Mouse (Mus musculus) erythroblast, embryonic 14.5 days (primary cell): Measurements from ENCODE around the gene Bicdl2. TPM values are rescaled to one million over a fixed set of nuclear protein-coding genes. Genes with fewer than 3 reads are reported as not detected.

Experiments used
- H3K27me3 ChIP-seq: 2 replicates; pipeline ENCODE4 v1.6.1; 2012; ENCODE audit warnings: inconsistent platforms; ENCODE audit not compliant: control insufficient read depth
- H3K36me3 ChIP-seq: 2 replicates; pipeline ENCODE4 v1.6.1; 2012; ENCODE audit warnings: mild to moderate bottlenecking, inconsistent platforms; ENCODE audit not compliant: control insufficient read depth
- H3K4me1 ChIP-seq: 2 replicates; pipeline ENCODE4 v1.6.1; 2012; ENCODE audit warnings: inconsistent platforms; ENCODE audit not compliant: control insufficient read depth
- H3K4me3 ChIP-seq: replicated peaks from 2 replicates; pipeline ENCODE3; 2012; ENCODE audit warnings: moderate library complexity, mild to moderate bottlenecking, inconsistent platforms
- H3K9me3 ChIP-seq: 2 replicates; pipeline ENCODE4 v1.6.1; 2012; ENCODE audit warnings: low read length, inconsistent platforms, mixed read lengths; ENCODE audit not compliant: control insufficient read depth
- GATA1 ChIP-seq: IDR thresholded peaks from 2 replicates; pipeline ENCODE4 v1.6.1; 2012; ENCODE audit warnings: low read length, inconsistent platforms, mixed read lengths
- TAL1 ChIP-seq: IDR thresholded peaks from 3 replicates; pipeline ENCODE4 v1.6.1; 2012; ENCODE audit warnings: low read length, inconsistent platforms, mixed read lengths
- polyA plus RNA-seq: library from polyadenylated mRNA; stranded (reverse); fragments of >175 nt; gene quantifications from 2 replicates; pipeline ENCODE4 v1.2.3, GENCODE M21; 2012

The Bicdl2 gene
- polyA plus RNA-seq, 1 experiment, result not detected

GRCm38 (mm10) chr17:23672761-23673160, 12.5 kb downstream of the Bicdl2 start:
- Histone ChIP-seq H3K4me3 (peak overlapping the region; percentile 76), H3K27me3 (peaks cover 27% of the 10 kb centered on the region), H3K9me3 (no peaks in the 10 kb centered on the region), H3K36me3 (peaks cover 32% of the 10 kb centered on the region), H3K4me1 (peaks cover 54% of the 10 kb centered on the region)
- TF ChIP-seq TAL1 (no peak), GATA1 (no peak)

- peaks cover 35% of the 10 kb centered on the region for H3K27me3 ChIP-seq
- H3K36me3 ChIP-seq, result peaks cover 26% of the 10 kb centered on the region
- TF ChIP-seq GATA1 (no peak), TAL1 (no peak)
- no peaks in the 10 kb centered on the region for H3K9me3 ChIP-seq
- peaks cover 54% of the 10 kb centered on the region for H3K4me1 ChIP-seq
- peak within 1 kb of the TSS; percentile 76 for H3K4me3 ChIP-seq
Observed at GRCm38 (mm10) chr17:23673424-23674073, 13.2 kb downstream of the Bicdl2 start, which contains the start of the genes Hcfc1r1 and Thoc6. Hcfc1r1 (plus strand) TSS chr17:23673596. Thoc6 (minus strand) TSS chr17:23673882.

- peaks cover 54% of the 10 kb centered on the region for H3K4me1 ChIP-seq
- peaks cover 44% of the 10 kb centered on the region for H3K27me3 ChIP-seq
- no peaks in the 10 kb centered on the region for H3K9me3 ChIP-seq
- no peak for TF ChIP-seq TAL1
- TF ChIP-seq GATA1, result no peak
- H3K4me3 ChIP-seq, result peak overlapping the region; percentile 76
- H3K36me3 ChIP-seq, result peaks cover 17% of the 10 kb centered on the region
Observed at GRCm38 (mm10) chr17:23674271-23674952, 14.1 kb downstream of the Bicdl2 start.

GRCm38 (mm10) chr17:23675127-23675526, 14.8 kb downstream of the Bicdl2 start:
- peaks cover 51% of the 10 kb centered on the region for H3K27me3 ChIP-seq
- H3K36me3 ChIP-seq, result peaks cover 10% of the 10 kb centered on the region
- H3K4me3 ChIP-seq, result no peak overlapping the region
- no peak for TF ChIP-seq GATA1
- no peak for TF ChIP-seq TAL1
- H3K9me3 ChIP-seq, result no peaks in the 10 kb centered on the region
- peaks cover 54% of the 10 kb centered on the region for H3K4me1 ChIP-seq

GRCm38 (mm10) chr17:23675564-23676281, 15.4 kb downstream of the Bicdl2 start:
- no peak for TF ChIP-seq GATA1
- H3K27me3 ChIP-seq, result peaks cover 57% of the 10 kb centered on the region

GRCm38 (mm10) chr17:23676473-23677031, 16.2 kb downstream of the Bicdl2 start:
- Histone ChIP-seq H3K4me3 (peak overlapping the region; percentile 66), H3K36me3 (peaks cover 4% of the 10 kb centered on the region), H3K27me3 (peaks cover 65% of the 10 kb centered on the region), H3K4me1 (peaks cover 54% of the 10 kb centered on the region), H3K9me3 (no peaks in the 10 kb centered on the region)
- TF ChIP-seq TAL1 (no peak), GATA1 (no peak)

More at GRCm38 (mm10) chr17:23675564-23676281, 15.4 kb downstream of the Bicdl2 start:
- Histone ChIP-seq H3K9me3 (no peaks in the 10 kb centered on the region), H3K36me3 (peaks cover 4% of the 10 kb centered on the region), H3K4me3 (no peak overlapping the region), H3K4me1 (peaks cover 54% of the 10 kb centered on the region)

- Histone ChIP-seq H3K4me1 (peaks cover 49% of the 10 kb centered on the region), H3K9me3 (no peaks in the 10 kb centered on the region), H3K36me3 (no peaks in the 10 kb centered on the region), H3K4me3 (peak within 1 kb of the TSS; percentile 66), H3K27me3 (peaks cover 72% of the 10 kb centered on the region)
- TF ChIP-seq GATA1 (no peak), TAL1 (no peak)
Observed at GRCm38 (mm10) chr17:23677236-23677679, 17.0 kb downstream of the Bicdl2 start, which contains the start of gene Tnfrsf12a. Tnfrsf12a (minus strand) TSS chr17:23677468.

- TF ChIP-seq GATA1 (no peak), TAL1 (no peak)
- H3K27me3 ChIP-seq, result peaks cover 92% of the 10 kb centered on the region
- H3K9me3 ChIP-seq, result no peaks in the 10 kb centered on the region
- peaks cover 32% of the 10 kb centered on the region for H3K4me1 ChIP-seq
- no peak within 1 kb of the TSS for H3K4me3 ChIP-seq
- no peaks in the 10 kb centered on the region for H3K36me3 ChIP-seq
Observed at GRCm38 (mm10) chr17:23679127-23679835, 19.0 kb downstream of the Bicdl2 start, which contains the start of gene Cldn6. Cldn6 (plus strand) TSS chr17:23679249.
